Mouse (Mus musculus): ENCODE results near the gene Fam89a.

Fam89a gene

DNA sequence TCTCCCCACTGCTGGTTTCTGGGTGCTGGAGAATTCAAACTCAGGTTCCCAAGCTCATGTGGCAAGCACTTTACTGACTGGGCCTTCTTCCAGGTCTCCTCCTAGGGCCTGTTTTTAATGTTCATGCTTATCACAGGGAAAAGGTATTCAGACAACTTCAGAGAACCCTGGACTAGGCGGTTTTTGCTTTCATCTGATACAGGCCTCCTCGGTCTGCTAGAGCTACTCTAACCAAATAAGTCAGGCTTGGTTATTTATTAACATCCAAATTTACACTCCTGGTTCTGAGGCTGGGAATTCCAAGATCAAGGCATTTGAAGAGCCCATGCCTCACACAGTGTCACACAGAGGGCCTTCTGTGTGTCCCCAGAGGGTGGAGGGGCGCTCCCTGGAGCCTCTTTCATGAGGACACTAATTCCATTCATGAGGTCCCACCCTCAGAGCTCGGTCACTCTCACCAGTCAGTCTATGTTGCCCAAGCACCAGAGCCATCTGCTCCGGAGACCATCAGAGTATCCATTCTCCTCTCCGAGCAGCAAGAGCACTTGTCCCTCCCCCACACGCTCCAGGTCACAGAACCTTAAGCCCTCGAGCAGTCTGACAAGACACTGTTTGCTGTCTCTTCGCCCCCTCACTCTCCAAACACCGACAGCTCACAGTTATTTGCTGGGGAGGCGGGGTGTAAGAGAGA, 2.6 kb upstream of the Fam89a start:
- no peak for DNase-seq (ENCODE audit: low read depth)

GRCm38 (mm10) chr8:124752325-124752862, 762 bp upstream of the Fam89a start:
- no peak for DNase-seq (ENCODE audit: low read depth)

GRCm38 (mm10) chr8:124751191-124751590, 441 bp downstream of the Fam89a start:
- no peak for DNase-seq (ENCODE audit: low read depth)

DNA sequence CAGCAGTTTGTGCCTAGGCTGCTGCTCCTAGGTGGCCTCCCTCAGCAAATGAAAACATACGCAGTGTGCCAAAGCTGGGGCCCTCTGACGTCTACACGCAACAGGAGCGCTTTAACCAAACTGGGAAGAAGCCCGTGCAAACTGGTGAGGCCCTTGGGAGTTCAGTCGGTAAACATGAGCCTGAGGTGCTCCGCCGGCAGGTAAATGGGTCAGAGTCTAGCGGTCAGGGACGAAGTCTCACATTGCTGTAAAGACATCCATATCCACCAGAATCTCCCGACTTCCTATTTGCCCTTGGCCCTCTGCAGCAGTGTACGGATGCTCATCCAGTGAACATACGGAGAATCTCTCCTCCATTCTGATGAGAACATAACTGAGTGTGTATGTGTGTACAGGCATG, 5.0 kb downstream of the Fam89a start:
- no peak for DNase-seq (ENCODE audit: low read depth)

GRCm38 (mm10) chr8:124739268-124739667, 12.4 kb downstream of the Fam89a start:
- peak; percentile 72 for DNase-seq (ENCODE audit: low read depth)

- DNase-seq (ENCODE audit: low read depth) = no peak
Observed at GRCm38 (mm10) chr8:124735371-124735911, 16.2 kb downstream of the Fam89a start.

GRCm38 (mm10) chr8:124732828-124733227, 18.8 kb downstream of the Fam89a start:
- DNase-seq (ENCODE audit: low read depth) = no peak

DNA sequence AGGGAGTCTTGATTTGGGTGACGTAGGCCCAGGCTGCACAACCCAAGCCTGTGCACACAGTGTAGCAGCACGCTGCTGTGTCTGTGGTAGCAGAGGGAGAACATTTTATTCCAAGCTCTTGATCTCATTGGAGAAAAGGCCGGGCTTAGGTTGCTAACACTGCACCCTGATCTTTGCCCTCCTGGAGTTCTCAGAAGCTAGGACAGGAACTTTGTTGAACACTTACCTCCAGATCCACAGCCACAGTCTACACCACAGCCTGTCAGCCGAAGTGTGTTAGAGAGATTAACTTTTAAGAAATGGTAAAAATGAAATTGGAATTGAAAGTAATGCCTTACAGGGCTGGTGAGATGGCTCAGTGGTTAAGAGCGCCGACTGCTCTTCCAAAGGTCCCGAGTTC, 27.3 kb downstream of the Fam89a start:
- DNase-seq (ENCODE audit: low read depth) = no peak

- DNase-seq (ENCODE audit: low read depth) = peak; percentile 98
Observed at GRCm38 (mm10) chr8:124721862-124722515, 29.6 kb downstream of the Fam89a start, which contains the start of the genes Ttc13 and Arv1. TSS of gene Ttc13 (minus strand) at chr8:124721983. TSS of gene Arv1 (plus strand) at chr8:124722139.

DNA sequence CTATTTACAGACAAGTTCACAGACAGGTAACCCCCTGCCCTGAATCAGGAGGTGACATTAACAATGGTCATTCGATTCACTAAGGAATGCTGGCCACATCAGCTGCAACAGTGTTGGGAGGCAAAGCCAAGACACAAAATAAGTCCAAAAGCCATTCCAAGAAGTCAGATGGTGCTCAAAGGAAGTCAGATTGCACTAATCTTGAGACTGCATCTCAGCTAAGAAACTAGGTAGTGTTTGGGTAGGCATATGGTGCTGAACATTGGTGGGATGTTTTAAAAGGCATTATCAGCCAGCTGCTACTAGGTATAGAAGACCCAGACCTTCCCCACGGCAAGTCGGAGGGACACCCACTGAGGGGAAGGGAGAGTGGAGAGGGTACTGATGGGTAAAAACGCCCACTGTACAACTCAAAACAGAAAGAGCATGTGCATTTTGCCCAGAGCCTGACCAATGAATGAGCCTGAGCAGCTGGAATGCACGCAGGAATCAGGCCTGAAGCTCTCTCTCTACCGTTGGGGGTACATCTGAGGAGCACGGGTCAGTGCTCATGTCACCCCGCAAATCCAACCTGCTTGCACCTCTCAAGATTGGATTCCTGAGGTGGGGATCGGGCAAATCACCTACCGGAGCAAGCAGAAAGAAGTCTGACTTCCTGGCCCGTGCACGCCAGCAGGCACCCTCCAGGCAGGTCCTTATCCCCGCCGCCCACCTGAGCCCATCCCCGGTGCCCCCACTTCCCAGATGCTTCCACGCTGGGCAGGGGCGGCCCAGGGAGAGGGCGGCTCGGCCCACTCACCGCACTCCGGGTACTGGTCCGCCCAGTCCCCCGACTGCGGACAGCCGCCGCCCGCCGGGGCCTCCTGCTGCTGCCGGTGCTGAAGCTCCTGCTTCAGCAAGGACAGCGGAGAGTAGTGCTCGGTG, 30.4 kb downstream of the Fam89a start:
- no peak for DNase-seq (ENCODE audit: low read depth)

DNA sequence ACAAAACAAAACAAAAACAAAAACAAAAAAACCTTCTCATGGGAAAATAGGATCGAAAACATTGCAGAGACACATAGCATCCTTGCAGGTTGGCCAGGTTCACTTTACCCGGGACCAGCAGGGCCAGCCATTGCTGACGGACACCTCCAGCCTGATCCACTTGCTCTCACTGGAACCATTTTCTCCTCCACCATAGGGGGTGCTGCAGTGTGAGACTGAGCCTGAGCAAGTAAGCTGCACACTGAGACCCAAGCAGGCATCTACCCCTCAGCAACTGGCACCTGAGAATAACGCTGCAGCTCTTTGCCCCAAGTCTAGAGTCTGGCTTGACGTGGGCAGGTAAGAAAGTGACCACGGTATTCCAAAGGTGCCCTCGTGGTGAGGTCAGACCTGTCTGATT, 31.5 kb downstream of the Fam89a start:
- peak; percentile 40 for DNase-seq (ENCODE audit: low read depth)

DNA sequence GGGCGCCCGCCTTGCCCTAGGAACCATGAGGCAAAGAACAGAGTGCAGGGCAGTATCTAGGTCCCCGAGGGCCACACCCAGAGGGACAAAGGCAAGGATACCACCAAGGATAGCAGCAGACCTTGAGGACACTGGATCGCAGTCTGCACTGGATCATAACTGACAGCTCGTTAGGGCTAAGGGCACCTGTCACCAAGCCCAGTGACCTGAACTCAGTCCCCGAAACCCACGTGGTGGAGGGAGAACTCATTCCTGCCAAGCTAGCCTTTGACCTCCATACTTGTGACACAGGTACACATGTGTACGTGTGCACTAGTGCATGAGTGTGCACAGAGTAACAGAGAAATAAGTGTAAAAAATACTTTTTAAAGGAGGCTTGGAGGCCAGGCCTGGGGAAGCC, 35.9 kb downstream of the Fam89a start:
- no peak for DNase-seq (ENCODE audit: low read depth)

DNA sequence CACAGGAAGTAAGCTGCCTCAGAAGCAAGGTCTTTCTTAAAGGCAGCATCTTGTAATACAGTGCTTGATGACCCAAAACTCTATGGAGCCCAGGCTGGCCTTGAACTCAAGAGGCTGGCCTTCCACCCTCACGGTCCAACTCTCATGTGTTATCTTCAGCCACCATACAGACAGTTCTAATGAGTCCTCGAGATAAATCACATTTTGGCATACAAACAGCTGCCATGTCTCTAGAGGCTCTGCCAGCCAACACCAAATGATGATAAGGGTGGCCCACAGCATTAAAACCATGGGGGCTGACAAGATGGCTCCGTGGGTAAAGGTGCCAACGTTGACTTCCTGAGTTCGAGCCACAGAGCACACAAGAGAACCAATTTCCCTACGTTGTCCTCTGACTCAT, 38.4 kb downstream of the Fam89a start:
- DNase-seq (ENCODE audit: low read depth) = no peak

GRCm38 (mm10) chr8:124705823-124706222, 45.8 kb downstream of the Fam89a start:
- no peak for DNase-seq (ENCODE audit: low read depth)

DNA sequence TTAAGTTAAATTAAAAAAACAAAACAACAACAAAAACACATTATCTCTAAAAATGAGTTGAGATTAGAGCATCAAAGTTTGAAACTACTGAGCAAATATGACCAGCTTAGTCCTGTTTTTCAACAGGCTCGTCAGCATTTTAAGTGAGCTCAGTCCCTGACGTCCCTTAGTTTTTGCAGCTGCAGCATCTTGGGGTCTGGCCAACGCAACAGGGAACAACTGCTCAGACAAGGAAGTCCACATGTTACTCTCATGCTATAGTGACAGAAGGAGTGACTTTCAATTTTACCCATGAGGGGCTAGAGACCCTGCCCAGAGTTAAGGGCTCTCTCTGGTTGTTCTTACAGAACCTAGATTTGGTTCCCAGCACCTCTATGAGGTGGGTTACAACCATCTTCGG, 47.3 kb downstream of the Fam89a start:
- DNase-seq (ENCODE audit: low read depth) = no peak

GRCm38 (mm10) chr8:124703526-124703925, 48.1 kb downstream of the Fam89a start:
- peak; percentile 58 for DNase-seq (ENCODE audit: low read depth)

- no peak for DNase-seq (ENCODE audit: low read depth)
Observed at GRCm38 (mm10) chr8:124702183-124702582, 49.4 kb downstream of the Fam89a start.

DNA sequence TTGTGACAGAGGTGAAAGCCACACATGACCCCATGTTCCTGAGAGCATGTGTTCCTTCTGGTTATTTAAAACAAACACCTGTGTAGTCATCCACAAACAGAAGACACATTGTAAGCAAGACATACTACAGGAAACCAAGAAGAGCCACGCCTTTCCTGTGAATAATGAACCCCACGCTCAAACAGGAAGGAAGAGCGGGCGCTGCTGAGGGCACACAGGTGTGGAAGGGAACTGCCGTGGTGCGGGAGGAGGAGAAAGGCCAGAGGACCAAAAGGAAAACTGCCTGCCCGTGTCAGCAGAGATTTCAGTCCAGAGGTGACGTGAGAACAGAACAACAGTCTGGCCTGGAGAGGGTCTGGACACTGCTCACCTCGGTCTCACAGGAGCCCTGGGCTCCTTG, 50.6 kb downstream of the Fam89a start:
- peak; percentile 82 for DNase-seq (ENCODE audit: low read depth)

GRCm38 (mm10) chr8:124700271-124700670, 51.4 kb downstream of the Fam89a start:
- DNase-seq (ENCODE audit: low read depth) = peak; percentile 40

DNA sequence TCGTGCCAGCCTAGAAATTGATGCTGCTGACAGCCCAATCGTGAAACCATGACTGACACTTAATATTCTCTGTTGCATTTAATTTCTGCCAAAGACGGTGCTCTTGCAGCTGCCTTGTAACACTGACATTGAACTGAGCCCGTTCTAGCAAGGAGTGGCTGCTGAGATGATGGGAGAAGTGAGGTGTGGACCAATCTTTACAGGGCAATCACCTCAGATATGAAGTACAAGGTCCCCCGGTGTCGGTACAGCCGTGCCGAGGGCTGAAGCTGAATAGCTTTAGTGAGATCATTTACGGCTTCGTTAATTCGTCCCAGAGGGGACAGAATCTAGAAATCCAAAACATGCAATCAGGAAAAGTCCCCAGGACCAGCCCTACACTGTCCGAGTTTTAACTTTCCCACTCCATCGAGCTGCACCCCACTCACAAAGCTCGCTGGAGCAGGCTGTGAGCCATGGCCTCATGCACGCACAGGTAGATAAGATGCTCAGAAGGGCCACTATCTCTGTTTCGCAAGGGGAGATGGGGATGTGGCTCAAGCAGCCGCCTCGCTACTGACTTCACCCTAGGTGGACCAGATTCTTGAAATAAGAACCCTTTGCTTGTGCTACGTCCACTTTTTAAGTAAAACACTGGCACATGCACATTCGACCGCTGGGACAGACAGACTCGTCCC, 56.1 kb downstream of the Fam89a start:
- no peak for DNase-seq (ENCODE audit: low read depth)

- no peak for DNase-seq (ENCODE audit: low read depth)
Observed at GRCm38 (mm10) chr8:124691706-124692105, 59.9 kb downstream of the Fam89a start.
